Mouse (Mus musculus): ENCODE data around the gene Ifi35.
"Not testable (repeated sequence)": the region's sequence is repeated elsewhere in the genome, so short reads cannot be mapped to it uniquely, and the experiment has no call there.

The Ifi35 gene

DNA sequence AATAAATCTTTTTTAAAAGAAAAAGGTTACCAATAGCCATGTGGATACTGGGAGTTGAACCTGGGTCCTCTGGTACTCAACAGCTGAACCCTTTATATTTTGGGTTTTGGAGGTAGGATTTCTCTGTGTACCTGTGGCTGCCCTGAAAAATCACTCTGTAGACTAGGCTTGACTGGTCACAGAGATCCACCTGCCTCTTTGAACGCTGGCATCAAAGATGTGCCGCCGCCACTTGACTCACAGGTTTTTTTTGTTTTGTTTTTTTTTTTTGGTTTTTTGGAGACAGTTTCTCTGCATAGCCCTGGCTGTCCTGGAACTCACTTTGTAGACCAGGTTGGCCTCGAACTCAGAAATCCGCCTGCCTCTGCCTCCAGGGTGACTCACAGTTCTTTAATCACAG, 421 bp upstream of the Ifi35 start:
- no peak for DNase-seq (ENCODE audit: low spot score in 2 of 2)

DNA sequence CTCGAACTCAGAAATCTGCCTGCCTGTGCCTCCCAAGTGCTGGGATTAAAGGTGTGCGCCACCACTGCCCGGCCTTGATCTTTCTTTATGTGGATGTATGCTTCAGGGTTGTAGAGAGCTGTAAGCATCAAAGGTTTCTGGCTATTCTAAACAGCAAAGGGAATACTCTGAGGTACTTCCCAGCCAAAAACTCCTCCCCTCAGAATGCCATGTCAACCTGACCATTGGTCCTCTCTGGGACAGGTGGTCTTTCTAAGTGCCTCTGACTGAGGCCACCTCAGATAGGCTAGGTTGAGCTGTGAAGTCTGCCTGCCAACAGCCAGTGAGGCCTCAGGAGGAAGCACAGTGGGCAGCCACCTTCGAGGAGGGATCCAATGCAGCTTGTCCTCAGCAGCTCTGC, 692 bp downstream of the Ifi35 start:
- DNase-seq (ENCODE audit: low spot score in 2 of 2): no peak

DNA sequence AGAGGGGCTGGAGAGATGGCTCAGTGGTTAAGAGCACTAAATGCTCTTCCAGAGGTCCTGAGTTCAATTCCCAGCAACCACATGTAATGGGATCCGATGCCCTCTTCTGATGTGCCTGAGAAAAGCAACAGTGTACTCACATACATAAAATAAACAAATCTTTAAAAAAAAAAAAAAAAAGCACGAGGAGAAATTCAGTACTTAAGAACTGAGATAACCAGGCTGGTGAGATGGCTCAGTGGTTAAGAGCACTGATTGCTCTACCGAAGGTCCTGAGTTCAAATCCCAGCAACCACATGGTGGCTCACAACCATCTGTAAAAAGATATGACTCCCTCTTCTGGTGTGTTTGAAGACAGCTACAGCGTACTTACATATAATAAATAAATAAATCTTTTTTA, 1.4 kb downstream of the Ifi35 start:
- DNase-seq (ENCODE audit: low spot score in 2 of 2): not testable (repeated sequence)

DNA sequence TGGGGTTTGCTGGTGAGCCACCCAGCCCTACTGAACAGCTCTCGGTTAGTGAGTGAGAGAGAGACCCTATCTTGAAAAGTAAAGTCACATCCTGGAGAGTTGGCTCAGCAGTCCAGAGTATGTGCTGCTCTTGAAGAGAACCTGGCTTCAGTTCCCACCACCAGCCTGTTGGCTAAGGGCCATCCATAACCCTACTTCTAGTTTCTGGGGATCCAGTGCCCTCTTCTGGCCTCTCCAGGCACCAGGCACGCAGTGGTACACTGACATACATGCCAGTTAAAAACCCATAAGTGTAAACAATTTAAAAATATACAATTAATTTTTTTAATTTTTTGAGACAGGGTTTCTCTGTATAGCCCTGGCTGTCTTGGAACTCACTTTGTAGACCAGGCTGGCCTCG, 2.2 kb downstream of the Ifi35 start:
- DNase-seq (ENCODE audit: low spot score in 2 of 2): no peak

DNA sequence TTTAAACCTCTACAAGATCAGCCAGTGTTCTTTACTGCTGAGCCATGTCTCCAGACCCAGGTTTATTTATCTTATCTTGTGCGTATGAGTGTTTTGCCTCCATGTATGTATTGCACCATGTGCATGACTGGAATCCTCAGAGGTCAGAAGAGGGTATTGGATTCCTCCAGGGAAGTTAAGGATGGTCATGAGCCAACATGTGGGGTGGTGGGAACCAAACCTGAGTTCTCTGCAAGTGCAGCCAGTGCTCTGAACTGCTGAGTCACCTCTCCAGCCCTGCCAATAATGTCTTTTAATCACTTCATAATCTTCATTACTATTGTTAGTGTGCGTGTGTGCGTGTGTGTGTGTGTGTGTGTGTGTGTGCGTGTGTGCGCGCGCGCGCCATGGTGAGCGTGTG, 3.3 kb downstream of the Ifi35 start:
- DNase-seq (ENCODE audit: low spot score in 2 of 2): no peak

DNA sequence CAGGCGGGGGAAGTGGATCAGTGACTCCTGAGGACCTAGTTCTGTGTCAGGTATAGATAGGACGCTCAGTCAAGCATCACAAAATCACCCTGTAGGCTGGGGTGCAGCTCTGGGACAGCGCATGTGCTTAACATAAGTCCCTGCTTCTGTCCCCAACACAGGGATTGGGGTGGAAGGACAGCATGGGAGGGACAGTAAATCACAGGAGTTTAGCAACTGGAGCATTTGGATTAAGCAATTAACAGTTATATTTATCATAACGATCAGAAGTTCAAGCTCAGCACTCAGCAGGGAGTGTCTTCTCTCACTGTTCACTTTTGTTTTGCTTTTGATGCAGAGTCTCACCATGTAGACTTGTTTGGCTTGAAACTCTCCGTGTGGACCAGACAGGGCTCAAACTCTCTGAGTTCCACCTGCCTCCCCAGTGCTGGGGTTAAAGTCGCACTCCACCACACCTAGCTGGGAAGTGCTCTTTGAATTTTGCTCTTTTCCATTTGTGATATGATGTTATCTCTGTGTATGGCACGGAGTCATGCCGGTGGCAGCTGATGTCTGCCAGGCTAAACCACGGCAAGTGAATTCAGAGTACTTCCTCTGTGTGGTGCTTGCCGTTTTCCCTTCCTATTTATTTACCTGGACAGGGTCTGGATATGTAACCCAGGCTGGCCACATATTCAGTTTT, 4.0 kb downstream of the Ifi35 start:
- DNase-seq (ENCODE audit: low spot score in 2 of 2): no peak

DNA sequence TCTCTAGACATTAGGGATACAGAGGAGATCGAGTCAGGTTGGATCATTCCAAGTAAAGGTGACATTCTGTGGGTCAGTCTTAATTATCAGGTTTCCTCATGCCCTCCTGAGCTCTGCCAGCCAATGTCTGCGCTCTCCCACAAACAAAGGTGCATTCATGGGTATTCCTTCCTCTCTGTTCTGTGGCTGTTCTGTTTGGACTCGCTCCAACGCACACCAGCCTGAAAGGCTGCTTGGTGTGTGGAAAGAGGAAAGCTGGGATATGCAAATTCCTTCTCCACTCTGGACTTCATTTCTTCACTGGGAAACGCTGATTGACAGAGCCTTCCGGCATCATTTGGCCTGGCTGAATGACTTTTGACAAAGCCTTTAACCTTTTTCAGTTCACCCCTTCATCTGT, 6.5 kb downstream of the Ifi35 start:
- no peak for DNase-seq (ENCODE audit: low spot score in 2 of 2)

DNA sequence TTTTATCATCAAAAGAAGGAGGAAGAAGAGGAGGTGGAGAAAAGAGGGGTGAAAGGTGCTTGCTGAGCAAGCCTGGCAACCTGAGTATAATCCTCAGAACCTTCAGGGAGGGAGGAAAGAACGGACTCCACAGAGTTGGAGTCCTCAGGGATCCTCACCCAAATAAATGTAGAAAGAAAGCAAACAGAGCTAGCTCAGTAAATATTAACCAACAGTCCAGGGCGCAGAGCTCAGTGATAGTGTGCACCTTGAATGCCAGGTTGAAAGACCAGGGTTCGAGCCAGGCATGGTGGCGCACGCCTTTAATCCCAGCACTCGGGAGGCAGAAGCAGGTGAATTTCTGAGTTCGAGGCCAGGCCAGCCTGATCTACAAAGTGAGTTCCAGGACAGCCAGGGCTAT, 7.4 kb downstream of the Ifi35 start:
- DNase-seq (ENCODE audit: low spot score in 2 of 2): no peak

DNA sequence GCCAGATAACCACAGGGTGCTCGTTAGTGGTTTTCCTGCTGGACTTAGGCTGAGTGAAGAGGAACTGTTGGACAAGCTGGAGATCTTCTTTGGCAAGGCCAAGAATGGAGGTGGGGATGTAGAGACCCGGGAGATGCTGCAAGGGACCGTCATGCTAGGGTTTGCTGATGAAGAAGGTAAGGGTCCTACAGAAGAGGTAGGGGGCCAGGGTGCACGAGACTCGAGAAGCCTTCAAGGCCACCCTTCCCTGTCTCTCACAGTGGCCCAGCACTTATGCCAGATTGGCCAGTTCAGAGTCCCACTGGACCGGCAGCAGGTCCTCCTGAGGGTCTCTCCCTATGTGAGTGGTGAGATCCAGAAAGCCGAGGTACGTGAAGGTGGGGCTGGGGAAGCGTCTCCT, 9.4 kb downstream of the Ifi35 start:
- DNase-seq (ENCODE audit: low spot score in 2 of 2): no peak

DNA sequence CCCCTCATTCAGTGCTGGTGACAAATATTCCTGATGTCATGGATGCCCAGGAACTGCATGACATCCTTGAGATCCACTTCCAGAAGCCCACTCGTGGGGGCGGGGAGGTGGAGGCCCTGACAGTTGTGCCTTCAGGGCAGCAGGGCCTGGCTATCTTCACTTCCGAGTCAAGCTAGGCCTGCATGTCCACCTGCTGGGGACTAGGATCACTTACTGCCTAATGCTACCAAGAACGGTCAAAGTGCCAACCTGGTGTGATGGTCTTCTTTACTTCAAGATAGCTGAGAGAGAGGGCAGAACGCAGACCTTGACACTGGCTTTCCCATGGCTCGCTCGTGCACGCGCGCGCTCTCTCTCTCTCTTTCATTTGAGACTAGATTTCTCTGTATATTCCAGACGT, 10.0 kb downstream of the Ifi35 start:
- DNase-seq (ENCODE audit: low spot score in 2 of 2): no peak

DNA sequence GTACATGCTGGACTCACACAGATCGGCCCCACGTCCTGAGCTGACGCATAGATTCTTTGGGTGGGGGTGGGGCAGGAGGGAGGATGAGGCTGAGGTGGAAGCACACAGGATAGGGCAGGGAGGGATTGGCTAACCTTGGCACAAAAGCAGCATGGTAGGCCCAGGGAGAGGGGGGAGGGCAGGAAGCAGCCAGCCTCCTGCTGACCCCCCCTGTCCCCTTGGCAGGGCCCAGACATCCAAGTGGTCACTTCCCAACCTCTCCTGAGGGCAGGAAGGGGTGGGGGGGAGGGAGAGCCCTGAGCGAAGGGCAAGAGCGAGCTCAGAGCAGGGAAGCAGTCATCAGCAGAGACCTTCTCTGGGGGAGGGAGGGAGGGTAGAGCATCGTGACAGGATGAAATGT, 11.5 kb downstream of the Ifi35 start:
- no peak for DNase-seq (ENCODE audit: low spot score in 2 of 2)

DNA sequence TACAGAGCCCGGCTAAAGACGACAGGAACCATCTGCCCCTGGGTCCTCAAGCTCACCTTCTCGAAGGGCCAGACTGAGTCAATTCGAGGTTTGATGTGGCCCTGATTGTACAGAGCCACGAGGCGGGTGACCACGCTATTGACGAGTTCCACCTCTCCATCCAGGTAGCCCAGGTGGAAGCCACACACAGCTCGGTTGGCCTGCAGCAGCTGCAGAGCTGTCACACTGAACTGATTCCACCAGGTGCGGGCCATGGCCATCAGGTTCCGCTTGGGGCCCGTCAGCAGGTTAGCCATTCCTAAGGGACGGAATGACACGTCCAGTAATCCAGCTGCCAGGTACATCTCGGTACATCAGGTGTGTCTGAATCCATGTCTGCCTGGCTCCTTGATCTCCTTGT, 12.1 kb downstream of the Ifi35 start:
- DNase-seq (ENCODE audit: low spot score in 2 of 2): no peak

DNA sequence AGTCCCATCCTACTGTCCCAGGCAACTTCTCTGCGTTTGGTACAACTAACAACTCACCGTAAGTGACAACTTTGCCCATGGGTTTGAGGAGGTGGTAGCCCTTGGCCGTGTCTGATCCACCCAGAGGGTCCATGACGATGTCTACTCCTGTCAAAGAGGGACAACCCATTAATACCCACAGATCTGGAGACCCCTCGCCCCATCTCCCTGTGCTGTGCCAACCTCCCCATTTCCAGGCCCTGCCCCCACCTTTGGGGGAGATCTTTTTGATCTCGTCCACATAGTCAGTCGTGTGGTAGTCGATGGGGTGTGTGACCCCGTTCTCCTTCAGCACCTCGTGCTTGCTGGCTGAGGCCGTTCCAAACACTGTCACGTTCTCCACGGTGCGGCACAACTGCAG, 13.9 kb downstream of the Ifi35 start:
- no peak for DNase-seq (ENCODE audit: low spot score in 2 of 2)

DNA sequence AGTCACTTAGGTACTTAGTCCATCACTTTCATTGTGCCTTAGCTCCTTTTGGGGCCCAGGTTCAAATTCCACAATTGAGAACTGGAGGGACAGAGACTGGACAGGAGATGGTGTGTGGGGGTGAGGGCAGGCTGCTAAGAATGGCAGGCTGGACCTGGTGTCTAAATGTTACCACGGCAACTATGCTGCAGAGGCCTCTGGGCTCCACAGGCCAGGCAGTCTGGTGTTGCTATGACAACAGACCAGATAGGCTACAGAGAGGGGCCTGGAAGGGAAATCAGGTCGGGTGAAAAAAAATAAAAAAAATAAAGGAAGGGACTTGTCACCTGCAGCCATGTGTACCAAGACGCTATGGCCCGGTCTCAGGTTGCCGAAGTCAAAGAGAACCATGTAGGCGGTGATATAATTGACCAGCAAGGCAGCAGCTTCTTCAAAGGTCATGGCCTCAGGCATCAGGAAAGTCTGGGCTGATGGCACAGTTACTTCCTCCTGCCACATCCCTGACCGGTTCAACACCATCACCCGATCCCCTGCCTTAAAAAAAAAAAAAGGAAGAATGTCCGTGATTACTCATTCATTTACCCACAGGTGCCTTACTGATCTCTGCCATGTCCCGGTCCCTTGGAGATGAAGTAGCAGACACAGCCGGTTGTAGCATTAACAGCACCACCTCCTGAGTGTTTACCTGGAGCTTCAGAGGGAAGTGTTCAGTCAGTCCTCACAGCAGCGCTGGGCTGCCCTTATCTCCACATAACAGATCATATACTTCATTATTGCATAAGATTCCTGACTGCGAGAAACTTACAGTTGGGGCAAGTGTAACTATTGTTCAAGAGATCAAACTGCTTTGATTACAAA, 14.6 kb downstream of the Ifi35 start:
- no peak for DNase-seq (ENCODE audit: low spot score in 2 of 2)

DNA sequence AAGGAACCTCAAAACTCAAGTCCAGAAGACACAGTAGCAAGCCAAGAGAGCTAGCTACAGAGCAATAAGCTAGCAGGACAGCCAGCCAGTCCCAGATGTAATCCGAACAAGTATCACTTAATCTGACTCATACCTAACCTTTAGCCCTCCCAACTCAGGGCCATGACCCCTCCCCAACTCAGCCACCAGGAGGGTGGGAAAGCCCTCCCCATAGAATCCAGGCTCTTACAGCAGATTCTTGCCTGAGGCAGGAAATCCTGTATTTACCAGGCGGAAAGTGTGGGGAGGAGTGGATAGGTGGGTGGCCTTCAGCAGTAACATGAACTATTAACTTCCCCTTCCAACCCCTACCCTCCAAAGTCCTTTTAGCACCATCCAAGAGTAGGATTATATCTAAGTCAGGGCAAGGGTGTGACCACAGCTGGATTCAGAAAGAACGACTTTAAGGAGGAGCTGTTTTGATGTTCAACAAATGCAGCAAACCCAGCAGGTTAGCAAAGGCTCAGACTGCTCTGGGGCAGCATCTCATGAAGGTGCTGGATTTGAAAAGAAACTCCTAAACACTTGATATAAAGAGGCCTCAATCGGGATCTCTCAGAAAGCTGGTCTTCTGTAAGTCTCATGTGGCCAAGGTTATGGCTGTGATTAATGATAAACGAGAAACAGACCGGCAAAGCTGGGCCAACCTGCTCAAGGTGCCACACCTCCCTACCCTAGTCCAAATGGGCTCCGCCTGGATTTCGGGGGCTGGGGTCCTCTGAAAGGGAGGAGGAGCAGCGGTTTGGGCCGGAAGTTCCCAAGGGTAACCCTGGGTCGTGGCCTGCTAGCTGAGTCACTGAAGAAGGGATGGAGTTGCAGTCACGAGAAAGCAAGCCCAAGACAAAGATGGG, 16.2 kb downstream of the Ifi35 start, which contains the start of gene Rnd2:
TSS of gene Rnd2 (plus strand) at position 789 of the 890 bp plus-strand sequence.
- DNase-seq (ENCODE audit: low spot score in 2 of 2): no peak

DNA sequence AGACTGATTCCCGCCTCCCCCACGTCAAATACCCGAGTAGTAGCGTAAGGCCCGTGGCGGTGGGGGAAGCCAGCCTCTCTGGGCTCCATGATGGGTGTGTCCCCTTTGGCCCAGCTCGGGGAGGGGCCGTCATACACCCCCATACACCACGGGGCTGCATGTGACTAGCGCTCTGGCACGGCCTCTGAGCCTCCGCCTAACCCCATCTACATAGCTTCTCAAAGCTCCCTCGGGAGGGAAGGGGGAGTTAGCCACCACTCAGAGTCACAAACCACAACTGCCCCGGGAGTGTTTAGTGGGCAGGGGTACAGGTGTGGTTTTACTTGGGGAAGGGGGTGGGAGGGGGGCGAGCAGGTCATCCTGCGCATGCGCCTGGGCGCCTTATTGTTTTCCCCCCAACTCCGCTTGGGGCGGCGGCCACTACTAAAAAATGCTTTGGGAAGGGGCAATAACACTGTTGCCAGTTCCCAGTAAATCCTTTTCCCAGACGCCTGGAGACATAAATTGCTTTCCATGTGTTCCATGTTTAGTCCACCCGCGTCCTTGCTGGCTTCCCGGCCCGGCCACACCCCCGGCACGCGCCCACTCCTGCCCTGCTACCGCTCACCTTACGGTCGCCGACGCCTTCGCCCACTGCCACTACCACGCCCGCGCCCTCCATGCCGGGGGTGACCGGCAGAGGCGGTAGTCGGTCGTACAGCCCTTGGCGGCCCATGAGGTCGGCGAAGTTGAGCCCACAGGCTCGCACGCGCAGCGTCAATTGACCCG, 17.1 kb downstream of the Ifi35 start:
- no peak for DNase-seq (ENCODE audit: low spot score in 2 of 2)

DNA sequence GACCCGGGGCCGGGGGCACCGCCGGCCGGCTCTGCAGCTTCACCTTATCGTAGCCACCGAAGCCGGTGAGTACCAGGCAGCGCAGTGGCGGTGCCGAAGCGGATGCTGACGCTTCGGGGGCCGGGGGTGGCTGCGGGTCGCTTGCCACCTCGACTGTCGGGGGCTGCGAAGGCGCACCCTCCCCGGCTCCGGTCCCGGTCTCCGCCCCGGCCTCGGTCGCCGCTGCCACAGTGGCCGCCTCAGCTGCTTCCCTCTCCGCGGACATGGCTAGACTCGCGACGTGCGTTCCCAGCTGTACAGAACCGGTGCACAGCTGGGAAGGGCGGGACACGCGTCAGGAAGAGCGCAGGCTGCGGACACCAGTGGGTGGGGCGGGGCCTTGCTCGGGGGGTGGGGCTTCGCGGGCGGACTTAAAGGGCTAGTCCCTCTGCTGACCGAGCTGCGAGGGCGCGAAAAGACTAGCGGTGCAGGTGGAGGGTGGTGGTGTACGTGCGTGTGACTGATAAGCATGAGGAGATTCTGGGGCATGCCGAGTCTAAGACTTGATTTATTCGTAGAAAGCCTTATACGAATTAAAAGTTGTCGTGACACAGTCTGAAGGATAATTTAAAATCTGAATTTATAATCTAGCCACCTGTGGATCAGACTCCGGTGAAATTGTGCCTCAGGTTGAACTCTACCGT, 17.8 kb downstream of the Ifi35 start, which contains the start of gene Vat1:
TSS of gene Vat1 (minus strand) at position 362 of the 683 bp plus-strand sequence.
- DNase-seq (ENCODE audit: low spot score in 2 of 2): peak; percentile 47 to 48

DNA sequence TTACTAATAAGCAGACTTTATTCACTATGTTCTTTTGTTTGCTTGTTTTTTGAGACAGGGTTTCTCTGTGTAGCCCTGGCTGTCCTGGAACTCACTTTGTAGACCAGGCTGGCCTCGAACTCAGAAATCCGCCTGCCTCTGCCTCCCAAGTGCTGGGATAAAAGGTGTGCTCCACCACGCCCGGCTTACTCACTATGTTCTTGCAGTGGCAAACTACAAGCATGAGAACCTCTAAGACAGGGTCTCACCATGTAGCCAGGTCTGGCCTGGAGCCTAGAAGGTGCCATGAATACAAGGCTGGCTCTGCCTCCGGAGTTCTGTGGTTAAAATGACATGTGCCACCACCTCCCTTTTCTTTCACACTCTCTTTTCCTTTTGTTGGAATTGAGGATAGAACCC, 18.3 kb downstream of the Ifi35 start:
- not testable (repeated sequence) for DNase-seq (ENCODE audit: low spot score in 2 of 2)

DNA sequence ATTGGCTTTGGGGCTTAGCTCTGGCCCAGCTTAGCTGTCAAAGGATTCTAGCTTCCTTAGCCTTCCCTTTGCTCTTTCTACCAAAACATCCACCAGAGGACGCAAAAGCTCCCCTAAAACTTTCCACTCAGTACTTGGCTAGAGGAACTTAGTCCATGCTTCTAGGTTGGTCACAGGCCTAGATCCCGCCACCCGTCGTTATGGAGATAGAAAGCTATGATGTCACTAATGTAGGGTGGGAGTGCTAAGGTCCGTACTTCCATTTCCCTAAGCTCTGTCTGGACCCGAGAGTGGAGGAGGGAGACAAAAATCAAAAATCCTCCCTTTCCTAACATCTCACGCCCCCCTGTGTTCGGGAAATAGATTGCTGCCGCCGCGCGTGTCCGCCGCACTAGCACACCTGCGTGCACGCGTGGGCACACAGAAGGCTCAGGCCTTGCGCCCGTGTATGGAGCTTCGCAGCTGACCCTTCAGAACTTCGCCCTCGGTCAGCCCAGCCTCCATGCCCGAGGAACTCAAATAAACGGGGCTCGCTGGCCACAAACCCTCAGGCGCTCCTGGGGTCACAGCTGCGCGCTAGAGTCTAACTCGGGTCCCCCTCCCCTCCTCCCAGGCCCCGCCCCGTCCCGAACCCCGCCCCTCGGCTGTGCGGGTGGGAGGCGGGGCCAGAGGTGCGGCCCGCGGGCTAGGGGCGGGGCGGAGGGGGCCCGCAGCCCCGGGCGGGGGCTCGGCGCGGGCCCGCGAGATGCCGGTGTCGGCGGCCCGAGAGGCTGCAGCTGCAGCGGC, 19.5 kb downstream of the Ifi35 start:
- DNase-seq (ENCODE audit: low spot score in 2 of 2): peak; percentile 30 to 54

DNA sequence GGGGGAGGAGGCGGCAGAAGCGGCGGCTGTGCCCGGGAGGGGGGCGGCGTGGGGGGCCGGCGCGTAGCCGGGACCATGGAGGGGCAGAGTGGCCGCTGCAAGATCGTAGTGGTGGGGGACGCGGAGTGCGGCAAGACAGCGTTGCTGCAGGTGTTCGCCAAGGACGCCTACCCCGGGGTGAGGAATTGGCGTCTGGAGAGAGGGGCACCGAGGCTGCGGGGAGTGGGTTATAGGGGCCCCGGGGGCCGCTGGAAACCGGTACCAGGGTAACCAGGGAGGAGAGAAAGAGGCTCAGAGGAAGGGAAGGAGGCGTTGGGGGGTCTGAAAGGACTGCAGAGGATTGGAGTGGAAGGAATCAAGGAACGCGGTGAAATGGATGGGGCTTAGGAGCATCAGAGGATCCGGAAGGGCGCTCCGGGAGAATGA, 20.1 kb downstream of the Ifi35 start:
- no peak for DNase-seq (ENCODE audit: low spot score in 2 of 2)

Data from right cerebral cortex, postnatal 36 days (tissue).